Mouse (Mus musculus) kidney, embryonic 16.5 days (tissue): ENCODE measurements around the gene Ddx28. TPM values are rescaled to one million over a fixed set of nuclear protein-coding genes. Genes with fewer than 3 reads are reported as not detected.
"Not testable (repeated sequence)": the region's sequence is repeated elsewhere in the genome, so short reads cannot be mapped to it uniquely, and the experiment has no call there.

Experiments
- ATAC-seq: fragments of 200-750 bp; cut with Nextera tagmentation; 2 replicates; pipeline ENCODE4 v1.8.0; 2017; ENCODE audit warnings: moderate TSS enrichment; ENCODE audit not compliant: low FRiP score, low TSS enrichment
- H3K27ac ChIP-seq: fragments of 300-500 bp; sonication (generic); 2 replicates; pipeline ENCODE4 v1.5.1; 2014; ENCODE audit warnings: low read length
- H3K27me3 ChIP-seq: fragments of 300-500 bp; sonication (generic); 2 replicates; pipeline ENCODE4 v1.6.1; 2014; ENCODE audit warnings: low read length, control low read depth, mixed read lengths; ENCODE audit not compliant: insufficient read depth
- H3K36me3 ChIP-seq: fragments of 300-500 bp; sonication (generic); 2 replicates; pipeline ENCODE4 v1.6.1; 2014; ENCODE audit warnings: low read length, control low read depth, mixed read lengths; ENCODE audit not compliant: insufficient read depth
- H3K4me1 ChIP-seq: fragments of 300-500 bp; sonication (generic); 2 replicates; pipeline ENCODE4 v1.6.1; 2014; ENCODE audit warnings: low read length, control low read depth, mixed read lengths; ENCODE audit not compliant: insufficient read depth
- H3K4me2 ChIP-seq: fragments of 300-500 bp; sonication (generic); replicated peaks from 2 replicates; pipeline ENCODE4 v1.6.1; 2014; ENCODE audit warnings: low read depth, low read length
- H3K4me3 ChIP-seq: fragments of 300-500 bp; sonication (generic); 2 replicates; pipeline ENCODE4 v1.5.1; 2014; ENCODE audit warnings: mild to moderate bottlenecking, low read length
- H3K9ac ChIP-seq: fragments of 300-500 bp; sonication (generic); replicated peaks from 2 replicates; pipeline ENCODE4 v1.6.1; 2014; ENCODE audit warnings: low read length
- H3K9me3 ChIP-seq: fragments of 300-500 bp; sonication (generic); 2 replicates; pipeline ENCODE4 v1.6.1; 2016; ENCODE audit warnings: low read length, control low read depth
- WGBS: fragments of 180-500 bp; shearing (Covaris S2); extraction: QIAGEN DNeasy Blood & Tissue Kit; methylation state at CpG from one replicate; pipeline ENCODE4 v1.1.7; 2014; 5-methylcytosine and 5-hydroxymethylcytosine counted together
- polyA plus RNA-seq: library from polyadenylated mRNA; unstranded; fragments of >200 nt; fragmentation: Nextera tagmentation; extraction: Ambion mirVana; gene quantifications from 2 replicates; pipeline ENCODE4 v1.2.1, GENCODE M21; 2015

The Ddx28 gene
- polyA plus RNA-seq, 1 experiment from 2014 or later, result 19.8 TPM

DNA sequence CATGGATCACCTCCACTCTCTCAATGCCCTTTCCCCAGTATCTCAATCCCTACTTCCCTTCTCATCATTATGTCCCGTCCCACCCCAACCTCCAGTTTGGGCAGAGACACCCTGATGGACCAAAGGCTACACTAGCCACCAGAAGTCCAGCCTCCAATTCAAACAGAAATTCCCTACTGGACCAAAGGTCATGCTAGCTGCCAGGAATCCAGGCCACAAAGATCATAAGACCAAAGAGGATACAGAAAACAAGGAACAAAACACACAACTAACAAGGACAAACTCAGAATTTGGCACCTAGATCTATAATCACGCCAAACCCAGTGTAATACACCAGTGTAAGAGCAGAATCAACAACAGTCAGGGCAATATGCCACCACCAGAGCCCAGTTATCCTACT is 12.7 kb downstream of the Ddx28 start:
- Histone ChIP-seq H3K36me3 (no peaks in the 10 kb centered on the region), H3K27me3 (no peaks in the 10 kb centered on the region), H3K4me2 (no peak overlapping the region), H3K4me3 (no peak overlapping the region), H3K9ac (no peak overlapping the region), H3K27ac (no peak overlapping the region), H3K9me3 (no peaks in the 10 kb centered on the region), H3K4me1 (no peaks in the 10 kb centered on the region)
- ATAC-seq, result no peak
- 88% methylated on average over 2 of the region's 2 CpGs for WGBS

DNA sequence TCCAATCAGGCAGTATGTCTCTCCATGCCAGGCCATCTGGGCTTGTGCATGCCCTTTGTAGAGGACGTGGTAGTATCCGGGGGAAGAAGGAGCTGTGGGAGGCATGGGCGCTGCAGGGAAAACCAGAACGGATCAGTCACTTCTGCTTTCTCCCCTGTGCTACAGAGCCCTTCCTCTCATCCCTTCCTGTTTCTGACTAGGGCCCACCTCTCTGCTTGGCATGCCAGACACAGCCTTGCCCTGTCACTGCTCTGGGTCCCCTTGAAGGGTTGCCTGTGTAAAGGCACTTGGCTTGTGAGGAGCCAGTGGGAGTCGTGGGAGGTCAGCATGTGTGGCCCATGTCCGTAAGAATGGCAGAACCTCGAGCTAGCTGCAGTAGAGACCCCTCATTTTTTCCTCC is 15.3 kb downstream of the Ddx28 start:
- Histone ChIP-seq H3K9ac (no peak overlapping the region), H3K4me2 (no peak overlapping the region), H3K27ac (no peak overlapping the region), H3K27me3 (no peaks in the 10 kb centered on the region), H3K9me3 (no peaks in the 10 kb centered on the region), H3K4me1 (no peaks in the 10 kb centered on the region), H3K36me3 (no peaks in the 10 kb centered on the region), H3K4me3 (no peak overlapping the region)
- WGBS, result 68% methylated on average over 7 of the region's 7 CpGs
- no peak for ATAC-seq

DNA sequence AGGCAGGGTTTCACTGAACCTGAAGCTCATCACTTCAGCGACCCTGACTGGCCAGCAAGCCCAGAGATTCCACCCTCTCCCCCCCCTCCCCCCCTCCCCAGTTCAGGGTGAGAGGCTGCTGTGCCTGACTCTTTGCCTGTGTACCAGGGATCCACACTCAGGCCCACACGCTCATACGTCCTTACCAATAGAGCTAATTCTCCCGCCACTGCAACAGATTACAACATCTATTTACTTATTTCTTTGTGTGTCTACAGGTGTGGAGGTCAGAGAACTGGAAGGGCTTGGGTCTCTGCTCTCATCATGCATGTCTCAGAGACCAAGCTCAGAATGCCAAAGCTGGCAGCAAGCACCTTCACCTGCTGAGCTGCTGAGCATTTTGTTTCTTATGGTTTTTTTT is 18.5 kb downstream of the Ddx28 start:
- no peak for ATAC-seq
- Histone ChIP-seq H3K27me3 (no peaks in the 10 kb centered on the region), H3K27ac (no peak overlapping the region), H3K9me3 (no peaks in the 10 kb centered on the region), H3K9ac (no peak overlapping the region), H3K4me1 (0 out of 2 replicates have a peak, but pooled peaks cover 2% of the 10 kb centered on the region), H3K36me3 (no peaks in the 10 kb centered on the region), H3K4me2 (no peak overlapping the region), H3K4me3 (no peak overlapping the region)
- 69% methylated on average over 4 of the region's 4 CpGs for WGBS

DNA sequence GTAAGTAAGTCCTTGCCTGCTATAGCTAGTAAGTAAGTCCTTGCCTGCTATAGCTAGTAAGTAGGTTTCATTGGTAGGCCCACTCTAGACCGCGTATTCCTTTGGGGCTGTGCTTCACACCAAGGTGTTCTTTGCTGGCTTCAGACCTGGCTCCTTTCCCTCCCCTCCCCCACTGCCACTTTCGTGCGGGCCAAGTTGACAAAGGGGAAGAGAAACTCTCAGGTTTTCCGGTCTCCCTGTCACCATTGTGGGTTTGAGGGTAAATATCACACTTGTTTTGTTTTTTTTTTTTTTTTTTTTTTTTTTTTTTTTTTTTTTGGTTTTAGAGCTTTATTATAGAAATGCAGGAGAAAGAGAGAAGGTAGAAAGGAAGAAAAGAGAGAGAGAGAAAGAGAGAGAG is 19.2 kb downstream of the Ddx28 start:
- no peak overlapping the region for H3K9ac ChIP-seq
- WGBS, result 63% methylated on average over 5 of the region's 5 CpGs
- no peak for ATAC-seq

DNA sequence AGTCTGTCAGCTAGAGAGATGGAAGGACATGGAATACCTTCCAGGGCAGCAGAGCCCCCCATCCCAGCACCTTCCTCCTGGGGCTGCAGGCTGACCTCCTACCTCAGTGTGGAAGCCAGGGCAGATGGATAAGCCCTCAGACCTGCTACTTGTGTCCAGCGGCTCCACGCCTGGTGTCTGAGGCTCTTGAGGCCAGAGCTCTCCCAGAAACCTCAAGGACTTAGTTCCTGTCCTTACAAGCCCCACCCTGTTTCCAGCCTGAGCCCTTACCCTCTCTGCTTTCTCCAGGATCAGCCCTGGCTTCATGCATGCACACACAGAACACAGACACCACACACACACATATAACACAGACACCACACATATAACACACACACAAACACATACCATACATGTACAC is 20.1 kb downstream of the Ddx28 start:
- Histone ChIP-seq H3K27ac (no peak overlapping the region), H3K4me1 (0 out of 2 replicates have a peak, but pooled peaks cover 2% of the 10 kb centered on the region), H3K36me3 (no peaks in the 10 kb centered on the region), H3K4me3 (no peak overlapping the region), H3K27me3 (no peaks in the 10 kb centered on the region), H3K4me2 (no peak overlapping the region), H3K9ac (no peak overlapping the region), H3K9me3 (no peaks in the 10 kb centered on the region)
- WGBS, result 97% methylated on average over 2 of the region's 2 CpGs
- no peak for ATAC-seq

More for the DNA sequence above, 19.2 kb downstream of the Ddx28 start:
- Histone ChIP-seq H3K4me3 (no peak overlapping the region), H3K9me3 (no peaks in the 10 kb centered on the region), H3K27me3 (no peaks in the 10 kb centered on the region), H3K4me1 (0 out of 2 replicates have a peak, but pooled peaks cover 2% of the 10 kb centered on the region), H3K4me2 (no peak overlapping the region), H3K36me3 (no peaks in the 10 kb centered on the region), H3K27ac (no peak overlapping the region)

DNA sequence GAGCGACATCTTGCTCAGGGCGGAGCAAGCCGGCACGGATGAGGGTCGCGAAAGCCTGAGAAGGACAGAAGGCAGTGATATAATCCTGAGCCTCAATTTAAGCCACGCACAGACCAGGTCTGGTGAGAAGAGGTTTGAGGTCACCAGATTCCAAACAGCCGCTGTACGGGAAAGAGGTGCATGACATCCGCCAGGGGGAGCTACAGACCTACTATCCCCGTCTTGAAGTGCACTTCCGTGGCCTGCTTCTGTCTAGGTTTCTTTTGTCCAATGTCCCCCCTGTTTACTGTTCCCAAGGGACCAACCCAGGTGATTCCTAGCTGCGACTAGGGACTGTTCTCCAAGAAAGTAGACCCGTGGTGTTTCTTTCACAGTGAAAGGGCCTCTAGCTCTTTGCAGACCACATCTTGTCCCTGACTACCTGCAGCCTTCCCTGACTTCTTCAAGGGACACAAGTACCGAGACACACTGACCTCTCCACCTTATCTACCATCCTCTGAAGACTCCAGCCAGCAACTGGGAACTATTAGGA is 20.8 kb downstream of the Ddx28 start, which contains the start of gene Dus2:
TSS of gene Dus2 (plus strand) at position 482 of the 532 bp plus-strand sequence.
- Histone ChIP-seq H3K4me1 (0 out of 2 replicates have a peak, but pooled peaks cover 2% of the 10 kb centered on the region), H3K9ac (no peak within 1 kb of the TSS), H3K27me3 (no peaks in the 10 kb centered on the region), H3K9me3 (no peaks in the 10 kb centered on the region), H3K4me2 (peak within 1 kb of the TSS; percentile 29), H3K4me3 (no peak within 1 kb of the TSS), H3K27ac (no peak within 1 kb of the TSS), H3K36me3 (no peaks in the 10 kb centered on the region)
- WGBS, result 12% methylated on average over 15 of the region's 15 CpGs
- ATAC-seq, result peak; percentile 78

DNA sequence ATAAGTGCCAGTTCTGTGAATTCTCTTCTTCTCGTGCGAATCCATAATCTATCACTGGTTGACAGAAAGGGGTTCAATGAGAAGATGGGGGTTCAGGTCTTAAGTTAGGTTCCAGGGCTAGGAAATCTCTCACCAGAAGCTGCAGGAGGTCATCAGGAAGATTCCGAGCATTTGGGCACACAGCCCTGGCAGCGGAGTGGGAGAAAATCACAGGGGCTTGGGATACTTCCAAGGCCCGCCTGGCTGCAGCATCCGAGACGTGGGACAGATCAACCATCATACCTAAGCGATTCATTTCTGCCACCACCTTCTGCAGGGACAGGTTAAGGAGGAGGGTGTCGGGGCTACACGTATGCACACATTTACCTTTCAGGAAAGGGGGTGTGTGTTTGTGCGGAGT is 23.1 kb downstream of the Ddx28 start:
- H3K4me2 ChIP-seq, result no peak overlapping the region
- ATAC-seq, result no peak
- H3K9ac ChIP-seq, result no peak overlapping the region
- H3K27me3 ChIP-seq, result no peaks in the 10 kb centered on the region
- H3K4me3 ChIP-seq, result no peak overlapping the region
- H3K36me3 ChIP-seq, result no peaks in the 10 kb centered on the region
- no peak overlapping the region for H3K27ac ChIP-seq
- H3K9me3 ChIP-seq, result no peaks in the 10 kb centered on the region
- 85% methylated on average over 11 of the region's 11 CpGs for WGBS
- 0 out of 2 replicates have a peak, but pooled peaks cover 2% of the 10 kb centered on the region for H3K4me1 ChIP-seq

DNA sequence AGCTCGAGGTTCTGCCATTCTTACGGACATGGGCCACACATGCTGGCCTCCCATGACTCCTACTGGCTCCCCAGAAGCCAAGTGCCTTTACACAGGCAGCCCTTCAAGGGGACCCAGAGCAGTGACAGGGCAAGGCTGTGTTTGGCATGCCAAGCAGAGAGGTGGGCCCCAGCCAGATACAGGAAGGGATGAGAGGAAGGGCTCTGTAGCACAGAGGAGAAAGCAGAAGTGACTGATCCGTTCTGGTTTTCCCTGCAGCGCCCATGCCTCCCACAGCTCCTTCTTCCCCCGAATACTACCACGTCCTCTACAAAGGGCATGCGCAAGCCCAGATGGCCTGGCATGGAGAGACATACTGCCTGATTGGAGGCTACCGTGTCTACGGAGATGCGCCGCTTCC is 28.3 kb downstream of the Ddx28 start:
- ATAC-seq, result not testable (repeated sequence)

DNA sequence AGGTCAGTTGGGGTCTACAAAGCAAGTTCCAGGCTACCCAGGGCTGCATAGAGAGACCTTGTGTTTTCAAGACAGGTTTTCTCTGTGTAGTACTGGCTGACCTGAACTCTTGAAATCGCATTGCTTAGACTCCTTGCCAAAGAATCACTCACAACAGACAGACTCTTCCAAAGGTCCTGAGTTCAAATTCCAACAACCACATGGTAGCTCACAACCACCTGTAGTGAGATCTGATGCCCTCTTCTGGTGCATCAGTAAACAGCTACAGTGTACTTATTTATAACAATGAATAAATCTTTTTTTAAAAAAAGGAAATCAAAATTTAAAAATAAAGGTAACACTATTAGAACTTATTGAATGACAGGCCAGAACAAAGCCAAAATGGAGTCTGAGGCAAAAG is 30.5 kb downstream of the Ddx28 start:
- Histone ChIP-seq H3K27me3 (no peaks in the 10 kb centered on the region), H3K9ac (no peak overlapping the region), H3K4me3 (no peak overlapping the region), H3K27ac (no peak overlapping the region), H3K4me1 (no peaks in the 10 kb centered on the region), H3K9me3 (no peaks in the 10 kb centered on the region), H3K4me2 (no peak overlapping the region), H3K36me3 (no peaks in the 10 kb centered on the region)
- ATAC-seq, result no peak
- 93% methylated on average over 1 of the region's 1 CpGs for WGBS

More for the DNA sequence above, 28.3 kb downstream of the Ddx28 start:
- 83% methylated on average over 11 of the region's 11 CpGs for WGBS
- H3K4me1 ChIP-seq, H3K27me3 ChIP-seq, H3K27ac ChIP-seq, H3K9me3 ChIP-seq, H3K36me3 ChIP-seq, H3K4me3 ChIP-seq, H3K9ac ChIP-seq, H3K4me2 ChIP-seq: not testable (repeated sequence)

DNA sequence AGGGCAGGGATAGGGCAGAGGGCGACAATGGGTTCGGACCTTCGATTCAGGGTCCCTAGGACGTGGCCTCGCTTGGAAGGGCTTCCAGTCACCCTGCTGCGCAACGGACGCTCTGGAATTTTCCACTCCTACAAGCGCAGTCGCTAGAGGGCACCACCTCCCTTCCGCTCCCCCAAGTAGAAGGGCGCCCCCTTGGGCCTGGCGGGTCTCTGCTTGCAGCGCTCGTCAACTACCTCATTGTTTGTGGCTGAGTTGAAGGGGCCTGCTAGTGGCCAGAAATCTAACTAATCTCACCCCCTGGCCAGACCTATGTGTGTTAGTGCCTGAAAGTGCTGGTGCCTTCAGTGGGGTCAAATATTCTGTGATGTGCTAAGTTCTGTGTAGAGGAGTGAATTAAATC is 32.4 kb downstream of the Ddx28 start, which contains the start of gene Dpep3:
TSS of gene Dpep3 (minus strand) at position 105 of the 400 bp plus-strand sequence.
- Histone ChIP-seq H3K9me3 (no peaks in the 10 kb centered on the region), H3K36me3 (no peaks in the 10 kb centered on the region), H3K27me3 (no peaks in the 10 kb centered on the region), H3K4me2 (no peak within 1 kb of the TSS), H3K27ac (no peak within 1 kb of the TSS), H3K4me1 (no peaks in the 10 kb centered on the region), H3K9ac (no peak within 1 kb of the TSS), H3K4me3 (no peak within 1 kb of the TSS)
- ATAC-seq, result no peak
- WGBS, result 93% methylated on average over 15 of the region's 15 CpGs
